Mouse (Mus musculus) stomach, embryonic 16.5 days (tissue): ENCODE results near the gene Flt3. TPM values are rescaled to one million over a fixed set of nuclear protein-coding genes. Genes with fewer than 3 reads are reported as not detected.

ENCODE experiments used
- ATAC-seq: fragments of 200-750 bp; cut with Nextera tagmentation; 2 replicates; pipeline ENCODE4 v1.8.0; 2017; ENCODE audit warnings: moderate number of reproducible peaks, moderate TSS enrichment; ENCODE audit not compliant: insufficient read depth, low FRiP score
- H3K27ac ChIP-seq: fragments of 300-500 bp; sonication (generic); 2 replicates; pipeline ENCODE4 v1.5.1; 2014; ENCODE audit warnings: low read length
- H3K27me3 ChIP-seq: fragments of 300-500 bp; sonication (generic); 2 replicates; pipeline ENCODE4 v1.6.1; 2014; ENCODE audit warnings: low read length, control low read depth, mixed read lengths; ENCODE audit not compliant: control insufficient read depth, insufficient read depth
- H3K36me3 ChIP-seq: fragments of 300-500 bp; sonication (generic); 2 replicates; pipeline ENCODE4 v1.6.1; 2014; ENCODE audit warnings: low read length; ENCODE audit not compliant: control insufficient read depth, insufficient read depth
- H3K4me1 ChIP-seq: fragments of 300-500 bp; sonication (generic); 2 replicates; pipeline ENCODE4 v1.6.1; 2014; ENCODE audit warnings: low read length, control low read depth, mixed read lengths; ENCODE audit not compliant: control insufficient read depth, insufficient read depth
- H3K4me2 ChIP-seq: fragments of 300-500 bp; sonication (generic); 2 replicates; pipeline ENCODE4 v1.6.1; 2014; ENCODE audit warnings: low read depth, low read length, mixed read lengths
- H3K4me3 ChIP-seq: fragments of 300-500 bp; sonication (generic); replicated peaks from 2 replicates; pipeline ENCODE4 v1.5.1; 2014; ENCODE audit warnings: mild to moderate bottlenecking, low read length
- H3K9ac ChIP-seq: fragments of 300-500 bp; sonication (generic); 2 replicates; pipeline ENCODE4 v1.6.1; 2014; ENCODE audit warnings: low read length
- H3K9me3 ChIP-seq: fragments of 300-500 bp; sonication (generic); replicated peaks from 2 replicates; pipeline ENCODE4 v1.6.1; 2016; ENCODE audit warnings: low read length, control low read depth; ENCODE audit not compliant: control insufficient read depth
- WGBS: fragments of 180-500 bp; shearing (Covaris S2); extraction: QIAGEN DNeasy Blood & Tissue Kit; methylation state at CpG from one replicate; pipeline ENCODE4 v1.1.7; 2014; 5-methylcytosine and 5-hydroxymethylcytosine counted together
- polyA plus RNA-seq: library from polyadenylated mRNA; unstranded; fragments of >200 nt; fragmentation: Nextera tagmentation; extraction: Ambion mirVana; gene quantifications from 2 replicates; pipeline ENCODE4 v1.2.1, GENCODE M21; 2015

Flt3 gene
- polyA plus RNA-seq, 1 experiment from 2014 or later = 0.59 TPM

GRCm38 (mm10) chr5:147436491-147436890 is 36.2 kb upstream of the Flt3 start:
- H3K4me1 ChIP-seq = peaks cover 37% of the 10 kb centered on the region

DNA sequence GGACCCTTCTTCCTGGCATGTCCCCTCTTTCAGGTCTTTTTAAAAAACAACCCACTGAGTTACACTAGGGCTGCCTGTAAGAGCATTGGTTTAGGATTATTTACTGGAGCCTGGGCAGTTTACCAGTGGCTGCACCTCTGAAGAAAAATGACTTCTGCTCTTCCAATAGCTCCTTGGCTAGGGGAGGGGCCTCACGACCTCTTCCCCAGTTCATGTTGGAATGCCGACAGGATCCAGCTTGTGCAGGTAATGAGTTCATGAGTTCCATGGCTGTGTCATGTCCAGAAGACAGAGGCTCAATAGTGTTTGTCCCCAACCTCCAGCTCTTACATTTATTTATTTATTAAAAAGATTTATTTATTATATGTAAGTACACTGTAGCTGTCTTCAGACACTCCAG is 35.5 kb upstream of the Flt3 start:
- H3K4me3 ChIP-seq = no peak overlapping the region
- H3K9ac ChIP-seq = no peak overlapping the region
- 0 out of 2 replicates have a peak overlapping the region, but pooled peaks have one; percentile 23 for H3K4me2 ChIP-seq
- no peaks in the 10 kb centered on the region for H3K36me3 ChIP-seq
- peaks cover 37% of the 10 kb centered on the region for H3K4me1 ChIP-seq
- H3K27ac ChIP-seq = peak overlapping the region; percentile 17; the same call in 1 of the 2 replicates
- 30% methylated on average over 2 of the region's 2 CpGs for WGBS
- ATAC-seq = no peak
- H3K9me3 ChIP-seq = no peaks in the 10 kb centered on the region
- H3K27me3 ChIP-seq = no peaks in the 10 kb centered on the region

More at GRCm38 (mm10) chr5:147436491-147436890, 36.2 kb upstream of the Flt3 start:
- H3K27me3 ChIP-seq = no peaks in the 10 kb centered on the region
- 70% methylated on average over 5 of the region's 5 CpGs for WGBS
- no peak overlapping the region for H3K4me3 ChIP-seq
- H3K4me2 ChIP-seq = no peak overlapping the region
- 0 out of 2 replicates have a peak overlapping the region, but pooled peaks have one; percentile 0 for H3K27ac ChIP-seq
- H3K36me3 ChIP-seq = no peaks in the 10 kb centered on the region
- no peak overlapping the region for H3K9ac ChIP-seq
- no peak for ATAC-seq
- no peaks in the 10 kb centered on the region for H3K9me3 ChIP-seq

DNA sequence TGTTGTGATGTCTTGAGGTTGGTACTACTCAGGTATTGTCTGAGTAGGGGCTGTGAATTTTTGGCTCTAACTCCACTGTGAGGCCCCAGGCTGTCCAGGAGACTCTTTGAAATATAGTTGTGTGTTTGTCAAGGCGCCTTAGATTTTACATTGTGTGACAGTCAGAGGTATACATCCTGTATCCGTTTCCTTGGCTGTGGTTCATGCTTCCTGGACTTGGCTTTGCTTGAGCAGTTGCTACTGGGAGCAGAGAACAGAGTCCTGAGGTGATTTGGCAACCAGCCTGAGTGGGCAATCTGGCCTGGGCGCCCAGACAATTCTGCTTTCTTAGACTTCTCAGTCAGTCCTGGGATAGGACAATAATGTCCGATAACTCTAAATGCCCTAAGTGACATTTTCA is 34.9 kb upstream of the Flt3 start:
- H3K27me3 ChIP-seq = no peaks in the 10 kb centered on the region
- WGBS = 41% methylated on average over 4 of the region's 4 CpGs
- H3K36me3 ChIP-seq = no peaks in the 10 kb centered on the region
- peaks cover 37% of the 10 kb centered on the region for H3K4me1 ChIP-seq
- H3K9ac ChIP-seq = no peak overlapping the region
- peak overlapping the region; percentile 16; the same call in 1 of the 2 replicates for H3K27ac ChIP-seq
- no peak overlapping the region for H3K4me3 ChIP-seq
- H3K4me2 ChIP-seq = no peak overlapping the region
- H3K9me3 ChIP-seq = no peaks in the 10 kb centered on the region
- no peak for ATAC-seq

- Histone ChIP-seq H3K36me3 (no peaks in the 10 kb centered on the region), H3K9ac (no peak overlapping the region), H3K4me3 (no peak overlapping the region), H3K4me1 (peaks cover 39% of the 10 kb centered on the region), H3K27me3 (no peaks in the 10 kb centered on the region), H3K9me3 (no peaks in the 10 kb centered on the region), H3K27ac (no peak overlapping the region), H3K4me2 (no peak overlapping the region)
- ATAC-seq = no peak
- WGBS = 91% methylated on average over 8 of the region's 8 CpGs
Observed at GRCm38 (mm10) chr5:147432927-147433326, 32.6 kb upstream of the Flt3 start.

DNA sequence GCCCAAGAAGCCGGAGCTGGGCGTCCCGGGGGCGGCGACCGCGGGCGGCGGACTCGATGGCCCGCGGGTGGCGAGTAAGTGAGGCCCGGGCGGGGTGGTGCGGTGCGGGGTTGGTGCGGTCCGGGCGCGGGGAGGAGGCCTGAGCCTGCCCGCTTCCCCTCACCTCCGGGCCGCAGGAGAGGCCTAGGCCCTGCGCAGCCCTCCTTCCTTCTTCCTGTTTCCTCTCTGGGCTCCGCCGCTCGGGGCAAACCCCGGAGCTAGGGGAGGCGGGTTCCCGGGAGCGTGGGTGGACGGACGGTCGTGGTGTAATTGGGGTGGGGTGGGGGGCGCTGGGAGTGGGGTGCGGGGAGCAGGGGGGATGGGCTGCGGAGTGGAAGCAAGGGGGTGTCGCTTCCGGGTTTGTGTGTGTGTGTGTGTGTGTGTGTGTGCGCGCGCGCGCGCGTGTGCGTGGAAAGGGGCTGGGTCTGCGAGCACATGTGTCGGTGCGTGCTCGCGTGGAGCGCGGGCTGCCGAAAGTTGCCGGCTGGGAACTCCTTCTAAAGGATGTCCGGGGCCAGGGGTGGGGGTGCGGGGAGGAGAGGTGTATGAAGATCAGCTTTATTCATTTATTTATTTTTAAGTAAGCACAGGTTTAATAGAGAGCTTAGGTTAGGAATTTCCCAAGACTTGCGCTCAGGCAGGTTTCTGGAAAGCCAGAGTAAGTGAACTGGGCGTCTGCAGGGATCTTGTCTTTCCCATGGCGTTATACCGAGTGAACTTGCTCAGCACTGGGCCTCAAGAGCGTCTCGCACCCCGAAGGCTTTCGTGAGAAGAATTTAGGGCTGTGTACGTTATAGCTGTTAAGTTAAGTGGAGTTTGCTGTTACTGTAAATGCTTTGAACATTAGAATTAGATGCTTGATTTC is 30.9 kb upstream of the Flt3 start:
- Histone ChIP-seq H3K9ac (peak overlapping the region; percentile 99), H3K9me3 (no peaks in the 10 kb centered on the region), H3K27ac (peak overlapping the region; percentile 99), H3K4me3 (peak overlapping the region; percentile 93), H3K36me3 (no peaks in the 10 kb centered on the region), H3K4me2 (peak overlapping the region; percentile 87), H3K27me3 (no peaks in the 10 kb centered on the region), H3K4me1 (peaks cover 32% of the 10 kb centered on the region)
- peak; percentile 69 for ATAC-seq
- WGBS = under 1% methylated on average over 56 of the region's 68 CpGs

DNA sequence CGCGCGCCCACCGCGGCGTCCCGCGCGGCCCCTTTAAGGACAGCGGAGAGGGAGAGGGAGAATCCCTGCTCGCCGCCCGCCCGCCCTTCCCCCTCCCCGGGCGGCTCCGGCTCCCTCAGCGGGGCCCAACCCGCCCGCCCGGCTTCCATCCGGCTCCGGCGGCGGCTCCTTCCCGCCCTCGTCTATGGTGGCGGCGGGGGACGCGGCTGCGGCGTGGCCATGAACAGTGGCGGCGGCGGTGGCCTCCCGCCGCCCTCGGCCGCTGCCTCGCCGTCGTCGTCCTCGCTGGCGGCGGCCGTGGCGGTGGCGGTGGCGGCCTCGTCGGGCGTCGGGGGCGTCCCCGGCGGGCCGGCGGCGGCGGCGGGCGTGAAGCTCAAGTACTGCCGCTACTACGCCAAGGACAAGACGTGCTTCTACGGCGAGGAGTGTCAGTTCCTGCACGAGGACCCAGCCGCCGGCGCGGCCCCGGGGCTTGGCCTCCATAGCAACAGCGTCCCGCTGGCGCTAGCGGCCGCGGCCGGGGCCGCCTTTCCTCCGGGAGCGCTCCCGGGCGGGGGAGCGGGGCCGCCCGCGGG is 30.2 kb upstream of the Flt3 start:
- under 1% methylated on average over 77 of the region's 91 CpGs for WGBS

GRCm38 (mm10) chr5:147429535-147430305 is 29.4 kb upstream of the Flt3 start, which contains the start of gene Pan3:
TSS of gene Pan3 (plus strand) at chr5:147430161.
- H3K4me1 ChIP-seq = peaks cover 20% of the 10 kb centered on the region
- no peaks in the 10 kb centered on the region for H3K27me3 ChIP-seq
- peak within 1 kb of the TSS; percentile 99 for H3K9ac ChIP-seq
- peak within 1 kb of the TSS; percentile 87 for H3K4me2 ChIP-seq
- WGBS = under 1% methylated on average over 51 of the region's 51 CpGs
- no peaks in the 10 kb centered on the region for H3K36me3 ChIP-seq
- peak within 1 kb of the TSS; percentile 93 for H3K4me3 ChIP-seq
- H3K27ac ChIP-seq = peak within 1 kb of the TSS; percentile 99
- H3K9me3 ChIP-seq = no peaks in the 10 kb centered on the region
- ATAC-seq = peak; percentile 93

More for the DNA sequence above, 30.2 kb upstream of the Flt3 start:
- H3K36me3 ChIP-seq = no peaks in the 10 kb centered on the region
- H3K4me2 ChIP-seq = peak overlapping the region; percentile 87
- peak overlapping the region; percentile 99 for H3K27ac ChIP-seq
- peak; percentile 87 for ATAC-seq
- no peaks in the 10 kb centered on the region for H3K27me3 ChIP-seq
- H3K4me1 ChIP-seq = peaks cover 27% of the 10 kb centered on the region
- no peaks in the 10 kb centered on the region for H3K9me3 ChIP-seq
- peak overlapping the region; percentile 99 for H3K9ac ChIP-seq
- peak overlapping the region; percentile 93 for H3K4me3 ChIP-seq

- 68% methylated on average over 4 of the region's 4 CpGs for WGBS
- no peak overlapping the region for H3K4me3 ChIP-seq
- ATAC-seq = no peak
- no peak overlapping the region for H3K9ac ChIP-seq
- peaks cover 7% of the 10 kb centered on the region; the same call in 1 of the 2 replicates for H3K4me1 ChIP-seq
- no peak overlapping the region for H3K4me2 ChIP-seq
- H3K27ac ChIP-seq = no peak overlapping the region
- H3K36me3 ChIP-seq = no peaks in the 10 kb centered on the region
- H3K27me3 ChIP-seq = no peaks in the 10 kb centered on the region
- no peaks in the 10 kb centered on the region for H3K9me3 ChIP-seq
Observed at GRCm38 (mm10) chr5:147426048-147426805, 25.9 kb upstream of the Flt3 start.
